ENCODE assay signal across 8 mouse cellular contexts in genomic region chr13:62856305-62856675, GRCm38 (mm10). TPM values are rescaled to one million over a fixed set of nuclear protein-coding genes. Genes with fewer than 3 reads are reported as not detected.
DNase-seq lines count a peak whose midpoint lies in the region; ATAC-seq lines count a peak whose summit lies in the region.

No protein-coding gene starts in this region.

- peak overlapping the region; percentile 36 for H3K4me3 ChIP-seq in forebrain, embryonic 13.5 days
- H3K4me3 ChIP-seq in liver, embryonic 15.5 days (replicated peaks): peak overlapping the region; percentile 12; the same call in 1 of the 2 replicates
- H3K4me3 ChIP-seq in neural tube, embryonic 13.5 days: peak overlapping the region; percentile 37

- peak; percentile 93 for DNase-seq in ES-CJ7 (ENCODE audit: low read depth, low spot score)
- peak; percentile 75 for DNase-seq in c-Kit-positive CD71-positive TER-119-positive erythroid progenitor cells, embryonic 14.5 days (ENCODE audit: low spot score)
- DNase-seq in heart, postnatal 10 days: peak; percentile 85 to 89
- DNase-seq in kidney, postnatal 4 days: peak; percentile 85 to 91
- peak; percentile 58 for DNase-seq in telencephalon, adult 2 months (ENCODE audit: low read depth, low spot score)

- H3K9ac ChIP-seq in forebrain, embryonic 13.5 days: no peak overlapping the region
- H3K9ac ChIP-seq in liver, embryonic 15.5 days: no peak overlapping the region
- H3K9ac ChIP-seq in neural tube, embryonic 13.5 days: peak overlapping the region; percentile 58; the same call in 1 of the 2 replicates

- H3K27ac ChIP-seq in forebrain, embryonic 13.5 days: no peak overlapping the region
- H3K27ac ChIP-seq in liver, embryonic 15.5 days (replicated peaks): no peak overlapping the region
- no peak overlapping the region for H3K27ac ChIP-seq in neural tube, embryonic 13.5 days (replicated peaks)

- 4% methylated on average over 5 of the region's 5 CpGs for WGBS in forebrain, embryonic 13.5 days
- WGBS in liver, embryonic 15.5 days (ENCODE audit: insufficient replicate concordance): 4% methylated on average over 5 of the region's 5 CpGs
- 5% methylated on average over 5 of the region's 5 CpGs for WGBS in neural tube, embryonic 13.5 days

- intact Hi-C loops in heart, postnatal 10 days (cut with DNase I): loop anchor here (1.0 to 10.0 kb wide), 3 partner anchors 229 to 389 kb away; partner anchors contain the start of gene Gm49359

- no peaks in the 10 kb centered on the region for H3K36me3 ChIP-seq in forebrain, embryonic 13.5 days (ENCODE audit: poor library complexity, severe bottlenecking)
- H3K36me3 ChIP-seq in liver, embryonic 15.5 days (replicated peaks): no peaks in the 10 kb centered on the region
- H3K36me3 ChIP-seq in neural tube, embryonic 13.5 days: no peaks in the 10 kb centered on the region

- H3K4me2 ChIP-seq in forebrain, embryonic 13.5 days: peak overlapping the region; percentile 62
- peak overlapping the region; percentile 59 for H3K4me2 ChIP-seq in liver, embryonic 15.5 days
- peak overlapping the region; percentile 67 for H3K4me2 ChIP-seq in neural tube, embryonic 13.5 days

- peak; percentile 95 for ATAC-seq in forebrain, embryonic 13.5 days
- ATAC-seq in liver, embryonic 15.5 days (ENCODE audit: insufficient read depth): peak; percentile 73
- peak; percentile 93 for ATAC-seq in neural tube, embryonic 13.5 days (ENCODE audit: low read depth)

- no peaks in the 10 kb centered on the region for H3K4me1 ChIP-seq in forebrain, embryonic 13.5 days
- peaks cover 5% of the 10 kb centered on the region for H3K4me1 ChIP-seq in liver, embryonic 15.5 days (replicated peaks)
- H3K4me1 ChIP-seq in neural tube, embryonic 13.5 days (replicated peaks): no peaks in the 10 kb centered on the region

- H3K9me3 ChIP-seq in forebrain, embryonic 13.5 days (replicated peaks): no peaks in the 10 kb centered on the region
- no peaks in the 10 kb centered on the region for H3K9me3 ChIP-seq in liver, embryonic 15.5 days (replicated peaks)
- H3K9me3 ChIP-seq in neural tube, embryonic 13.5 days: no peaks in the 10 kb centered on the region

- H3K27me3 ChIP-seq in forebrain, embryonic 13.5 days: no peaks in the 10 kb centered on the region
- peaks cover 7% of the 10 kb centered on the region; the same call in 1 of the 2 replicates for H3K27me3 ChIP-seq in liver, embryonic 15.5 days
- H3K27me3 ChIP-seq in neural tube, embryonic 13.5 days: no peaks in the 10 kb centered on the region

RNA-seq across cellular contexts. Expression of gene Fbp2, which starts 1.9 kb away (rescaled TPM):
- not detected in 2 replicates for polyA plus RNA-seq in forebrain, embryonic 13.5 days (2015; fragmentation: Nextera tagmentation; extraction: Ambion mirVana)
- total RNA-seq in heart, postnatal 10 days (2021): 10 to 100 TPM; 33.8 to 39.5 TPM
- 0.44 and 1.0 TPM in 2 replicates for polyA plus RNA-seq in liver, embryonic 15.5 days (2015; fragmentation: Nextera tagmentation; extraction: Ambion mirVana)
- 0.33 and 0.51 TPM in 2 replicates for polyA plus RNA-seq in neural tube, embryonic 13.5 days (2015; fragmentation: Nextera tagmentation; extraction: Ambion mirVana)

RNA-seq across cellular contexts. Expression of gene Fbp1, which starts 31.8 kb away (rescaled TPM):
- 0.42 TPM in 1 of 2 replicates, not detected in the other for polyA plus RNA-seq in forebrain, embryonic 13.5 days (2015; fragmentation: Nextera tagmentation; extraction: Ambion mirVana)
- not detected for total RNA-seq in heart, postnatal 10 days (2021)
- polyA plus RNA-seq in liver, embryonic 15.5 days (2015; fragmentation: Nextera tagmentation; extraction: Ambion mirVana): 43.1 and 93.2 TPM in 2 replicates
- polyA plus RNA-seq in neural tube, embryonic 13.5 days (2015; fragmentation: Nextera tagmentation; extraction: Ambion mirVana): 2.3 and 2.9 TPM in 2 replicates

Comparison
In these comparisons a context has a peak if more than half of its experiments do, and no peak if none do; other contexts are left out.
1. RNA of gene Fbp1, which starts 31.8 kb away (polyA plus RNA-seq): 43.1 to 93.2 TPM in liver, embryonic 15.5 days; 2.3 to 2.9 TPM in neural tube, embryonic 13.5 days and 0.42 TPM in forebrain, embryonic 13.5 days; every median in the first group is over 10 times any median in the second.
2. Peak in every context shown above with its lines, with median percentiles within 50 percentile points of each other: DNase-seq, ATAC-seq, H3K4me2 ChIP-seq and H3K4me3 ChIP-seq.